Mouse (Mus musculus) hindbrain, embryonic 16.5 days (tissue): ENCODE data around the gene Pcdh9. TPM values are rescaled to one million over a fixed set of nuclear protein-coding genes. Genes with fewer than 3 reads are reported as not detected.

Experiments
- ATAC-seq: fragments of 200-750 bp; cut with Nextera tagmentation; 2 replicates; pipeline ENCODE4 v1.8.0; 2017; ENCODE audit warnings: moderate TSS enrichment, moderate library complexity
- H3K27ac ChIP-seq: fragments of 300-500 bp; sonication (generic); 2 replicates; pipeline ENCODE4 v1.5.1; 2014; ENCODE audit warnings: low read depth, mild to moderate bottlenecking, control low read depth, low read length, moderate library complexity
- H3K27me3 ChIP-seq: fragments of 300-500 bp; sonication (generic); replicated peaks from 2 replicates; pipeline ENCODE4 v1.6.1; 2014; ENCODE audit warnings: low read length; ENCODE audit not compliant: control insufficient read depth, insufficient read depth
- H3K36me3 ChIP-seq: fragments of 300-500 bp; sonication (generic); 2 replicates; pipeline ENCODE4 v1.6.1; 2014; ENCODE audit warnings: mild to moderate bottlenecking, low read length, moderate library complexity, mixed read lengths; ENCODE audit not compliant: control insufficient read depth, insufficient read depth
- H3K4me1 ChIP-seq: fragments of 300-500 bp; sonication (generic); 2 replicates; pipeline ENCODE4 v1.6.1; 2014; ENCODE audit warnings: low read depth, low read length; ENCODE audit not compliant: control insufficient read depth, insufficient read depth
- H3K4me2 ChIP-seq: fragments of 300-500 bp; sonication (generic); 2 replicates; pipeline ENCODE4 v1.6.1; 2014; ENCODE audit warnings: mild to moderate bottlenecking, low read length, control low read depth, moderate library complexity
- H3K4me3 ChIP-seq: fragments of 300-500 bp; sonication (generic); 2 replicates; pipeline ENCODE4 v1.5.1; 2014; ENCODE audit warnings: mild to moderate bottlenecking, low read length, control low read depth, moderate library complexity
- H3K9ac ChIP-seq: fragments of 300-500 bp; sonication (generic); 2 replicates; pipeline ENCODE4 v1.6.1; 2014; ENCODE audit warnings: low read depth, mild to moderate bottlenecking, control low read depth, low read length, moderate library complexity
- H3K9me3 ChIP-seq: fragments of 300-500 bp; sonication (generic); 2 replicates; pipeline ENCODE4 v1.6.1; 2014; ENCODE audit warnings: mild to moderate bottlenecking, low read length, moderate library complexity; ENCODE audit not compliant: control insufficient read depth
- WGBS: fragments of 180-500 bp; shearing (Covaris S2); extraction: QIAGEN DNeasy Blood & Tissue Kit; methylation state at CpG from one replicate; pipeline ENCODE4 v1.1.7; 2014; 5-methylcytosine and 5-hydroxymethylcytosine counted together
- polyA plus RNA-seq: library from polyadenylated mRNA; unstranded; fragments of >200 nt; fragmentation: Nextera tagmentation; extraction: Ambion mirVana; gene quantifications from 2 replicates; pipeline ENCODE4 v1.2.1, GENCODE M21; 2015

Pcdh9 gene
- polyA plus RNA-seq, 1 experiment from 2014 or later, result 232 TPM

GRCm38 (mm10) chr14:93168367-93168766 lies 722.1 kb downstream of the Pcdh9 start:
- Histone ChIP-seq H3K4me3 (no peak overlapping the region), H3K27ac (no peak overlapping the region), H3K9ac (no peak overlapping the region), H3K4me2 (no peak overlapping the region), H3K36me3 (no peaks in the 10 kb centered on the region), H3K9me3 (no peaks in the 10 kb centered on the region), H3K4me1 (no peaks in the 10 kb centered on the region), H3K27me3 (no peaks in the 10 kb centered on the region)
- 75% methylated on average over 2 of the region's 2 CpGs for WGBS
- ATAC-seq, result no peak

- no peak for ATAC-seq
- WGBS, result 89% methylated on average over 6 of the region's 6 CpGs
- Histone ChIP-seq H3K9ac (no peak overlapping the region), H3K27ac (no peak overlapping the region), H3K36me3 (no peaks in the 10 kb centered on the region), H3K4me3 (no peak overlapping the region), H3K4me1 (no peaks in the 10 kb centered on the region), H3K27me3 (no peaks in the 10 kb centered on the region), H3K9me3 (no peaks in the 10 kb centered on the region), H3K4me2 (no peak overlapping the region)
Measured at GRCm38 (mm10) chr14:93143414-93143813, 747.1 kb downstream of the Pcdh9 start.

GRCm38 (mm10) chr14:93142076-93142475 lies 748.4 kb downstream of the Pcdh9 start:
- no peaks in the 10 kb centered on the region for H3K9me3 ChIP-seq
- H3K4me2 ChIP-seq, result no peak overlapping the region
- H3K4me3 ChIP-seq, result no peak overlapping the region
- no peaks in the 10 kb centered on the region for H3K27me3 ChIP-seq
- no peak for ATAC-seq
- WGBS, result 84% methylated on average over 4 of the region's 4 CpGs
- no peaks in the 10 kb centered on the region for H3K4me1 ChIP-seq
- no peak overlapping the region for H3K9ac ChIP-seq
- H3K36me3 ChIP-seq, result no peaks in the 10 kb centered on the region
- H3K27ac ChIP-seq, result no peak overlapping the region

GRCm38 (mm10) chr14:93126993-93127392 lies 763.5 kb downstream of the Pcdh9 start:
- Histone ChIP-seq H3K4me2 (no peak overlapping the region), H3K9ac (no peak overlapping the region), H3K36me3 (no peaks in the 10 kb centered on the region), H3K27ac (no peak overlapping the region), H3K4me1 (no peaks in the 10 kb centered on the region), H3K27me3 (no peaks in the 10 kb centered on the region), H3K9me3 (no peaks in the 10 kb centered on the region), H3K4me3 (no peak overlapping the region)
- WGBS, result 90% methylated on average over 3 of the region's 3 CpGs
- ATAC-seq, result no peak

- Histone ChIP-seq H3K9ac (no peak overlapping the region), H3K4me1 (no peaks in the 10 kb centered on the region), H3K4me3 (no peak overlapping the region), H3K27me3 (no peaks in the 10 kb centered on the region), H3K36me3 (no peaks in the 10 kb centered on the region), H3K4me2 (no peak overlapping the region), H3K9me3 (no peaks in the 10 kb centered on the region), H3K27ac (no peak overlapping the region)
- no peak for ATAC-seq
- WGBS, result 61% methylated on average over 2 of the region's 2 CpGs
Measured at GRCm38 (mm10) chr14:93102755-93103154, 787.7 kb downstream of the Pcdh9 start.

GRCm38 (mm10) chr14:93095081-93095480 lies 795.4 kb downstream of the Pcdh9 start:
- Histone ChIP-seq H3K4me3 (no peak overlapping the region), H3K27me3 (no peaks in the 10 kb centered on the region), H3K9ac (no peak overlapping the region), H3K36me3 (no peaks in the 10 kb centered on the region), H3K27ac (no peak overlapping the region), H3K4me2 (no peak overlapping the region), H3K4me1 (no peaks in the 10 kb centered on the region), H3K9me3 (no peaks in the 10 kb centered on the region)
- ATAC-seq, result no peak
- WGBS, result 73% methylated on average over 2 of the region's 2 CpGs

- no peak overlapping the region for H3K27ac ChIP-seq
- H3K4me3 ChIP-seq, result no peak overlapping the region
- no peak overlapping the region for H3K4me2 ChIP-seq
- no peak for ATAC-seq
- H3K9ac ChIP-seq, result no peak overlapping the region
- 83% methylated on average over 4 of the region's 4 CpGs for WGBS
- no peaks in the 10 kb centered on the region for H3K36me3 ChIP-seq
- no peaks in the 10 kb centered on the region for H3K4me1 ChIP-seq
- no peaks in the 10 kb centered on the region for H3K9me3 ChIP-seq
- no peaks in the 10 kb centered on the region for H3K27me3 ChIP-seq
Measured at GRCm38 (mm10) chr14:93092806-93093205, 797.7 kb downstream of the Pcdh9 start.

GRCm38 (mm10) chr14:93085646-93086045 lies 804.8 kb downstream of the Pcdh9 start:
- no peak for ATAC-seq
- Histone ChIP-seq H3K27me3 (no peaks in the 10 kb centered on the region), H3K4me2 (no peak overlapping the region), H3K4me1 (no peaks in the 10 kb centered on the region), H3K9ac (no peak overlapping the region), H3K9me3 (no peaks in the 10 kb centered on the region), H3K4me3 (no peak overlapping the region), H3K36me3 (no peaks in the 10 kb centered on the region), H3K27ac (no peak overlapping the region)
- WGBS, result 62% methylated on average over 2 of the region's 2 CpGs

- H3K4me1 ChIP-seq, result no peaks in the 10 kb centered on the region
- no peaks in the 10 kb centered on the region for H3K9me3 ChIP-seq
- no peak overlapping the region for H3K27ac ChIP-seq
- H3K4me3 ChIP-seq, result no peak overlapping the region
- no peak overlapping the region for H3K9ac ChIP-seq
- H3K27me3 ChIP-seq, result no peaks in the 10 kb centered on the region
- H3K36me3 ChIP-seq, result no peaks in the 10 kb centered on the region
- H3K4me2 ChIP-seq, result no peak overlapping the region
- 14% methylated on average over 2 of the region's 2 CpGs for WGBS
- ATAC-seq, result no peak
Measured at GRCm38 (mm10) chr14:93083140-93083539, 807.3 kb downstream of the Pcdh9 start.

- 19% methylated on average over 2 of the region's 2 CpGs for WGBS
- no peak for ATAC-seq
- Histone ChIP-seq H3K27ac (no peak overlapping the region), H3K9ac (no peak overlapping the region), H3K36me3 (no peaks in the 10 kb centered on the region), H3K4me2 (no peak overlapping the region), H3K27me3 (no peaks in the 10 kb centered on the region), H3K4me3 (no peak overlapping the region), H3K9me3 (no peaks in the 10 kb centered on the region), H3K4me1 (no peaks in the 10 kb centered on the region)
Measured at GRCm38 (mm10) chr14:93080910-93081309, 809.6 kb downstream of the Pcdh9 start.
